Mouse (Mus musculus): ENCODE data around the gene Rbm20.

GRCm38 (mm10) chr19:53696655-53697054, 19.5 kb downstream of the Rbm20 start:
- no peak for TF ChIP-seq CTCF (IDR thresholded peaks at IDR 0.05; ENCODE audit: low read depth)
- no peak for TF ChIP-seq EP300 (IDR thresholded peaks at IDR 0.05; ENCODE audit: low read depth)
